Mouse (Mus musculus): ENCODE measurements around the gene Tldc1.

Tldc1 gene

DNA sequence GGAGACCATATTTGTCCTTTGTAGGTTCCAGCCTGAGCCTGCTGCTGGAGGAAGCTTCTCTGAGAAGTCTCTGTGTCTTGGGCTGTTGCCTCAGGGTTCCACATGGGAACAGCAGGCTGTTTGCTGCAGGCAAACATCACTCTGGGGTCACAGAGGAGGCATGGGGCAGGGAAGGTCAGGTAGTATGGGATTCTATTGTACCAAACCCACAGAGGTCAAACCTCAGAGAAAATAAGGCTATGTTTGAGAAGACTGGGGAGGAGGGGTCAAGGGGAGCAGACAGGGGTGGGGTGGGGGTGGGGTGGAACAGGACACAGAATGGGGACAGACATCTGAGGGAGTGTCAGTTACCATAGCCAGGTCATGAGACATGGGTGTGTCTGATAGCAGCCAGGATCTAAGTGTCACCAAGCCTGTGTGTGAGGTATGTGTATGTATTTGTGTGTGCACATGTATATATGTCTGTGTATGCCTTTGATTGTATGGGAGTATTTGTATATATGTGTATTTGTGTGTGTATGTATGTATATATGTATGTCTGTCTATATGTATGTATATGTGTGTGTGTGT is 61.4 kb downstream of the Tldc1 start:
- no peak for DNase-seq

DNA sequence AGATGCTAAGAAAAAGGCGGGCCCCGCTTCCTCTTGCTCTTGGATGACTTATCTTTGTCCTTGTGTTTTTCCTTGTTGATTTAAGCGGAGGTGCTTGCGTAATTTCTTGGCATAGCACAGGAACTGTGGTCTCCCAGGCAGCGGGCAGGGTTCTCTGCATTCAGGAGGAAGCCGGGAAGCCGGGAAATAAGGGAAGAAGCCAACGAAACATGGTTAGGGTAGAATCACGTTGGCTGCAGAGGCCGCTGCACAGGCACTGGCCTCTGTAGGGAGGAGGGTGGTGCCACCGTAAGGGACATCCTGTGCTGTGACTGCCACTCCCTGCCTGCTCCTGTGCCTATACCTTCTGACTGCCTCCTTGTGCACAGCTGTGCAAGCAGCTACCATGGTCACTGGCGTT is 63.0 kb downstream of the Tldc1 start:
- no peak for DNase-seq

DNA sequence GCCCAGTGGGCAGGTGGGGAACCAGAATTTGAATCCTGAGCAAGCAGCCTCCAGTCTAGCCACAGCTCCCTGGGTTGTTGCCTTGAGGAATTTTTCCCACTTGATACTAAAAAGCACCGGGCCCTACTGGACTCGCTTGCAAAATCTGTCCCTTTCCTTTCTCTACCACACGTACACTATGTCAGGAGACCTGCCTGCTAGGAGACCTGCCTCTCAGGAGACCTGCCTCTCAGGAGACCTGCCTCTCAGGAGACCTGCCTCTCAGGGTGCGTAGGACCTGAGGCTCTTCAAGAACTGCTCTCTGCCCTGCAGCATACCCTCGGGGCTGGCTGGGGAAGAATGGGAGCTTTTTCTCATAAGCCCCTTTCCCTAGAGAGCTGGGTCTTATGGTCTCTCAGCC is 64.8 kb downstream of the Tldc1 start:
- DNase-seq, result no peak

DNA sequence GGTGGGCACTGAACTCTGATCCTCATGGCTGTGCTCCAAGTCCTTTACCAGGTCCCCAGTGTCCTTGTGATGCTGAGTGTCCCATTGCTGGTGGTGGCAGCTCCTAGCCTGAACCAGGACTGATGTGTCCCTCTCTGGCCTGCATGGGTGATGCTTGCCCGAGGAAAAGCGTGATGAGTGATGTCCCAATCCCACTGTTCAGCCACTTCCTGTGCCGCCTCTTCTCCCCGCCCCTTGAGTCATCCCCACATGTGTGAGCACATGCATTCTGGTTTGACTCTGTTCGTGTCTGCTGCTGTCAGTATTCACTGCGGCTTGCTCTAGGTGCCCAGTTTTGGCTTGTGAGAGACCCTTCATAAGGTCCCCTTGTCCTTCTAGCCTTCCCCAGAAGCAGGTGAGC is 66.0 kb downstream of the Tldc1 start:
- DNase-seq, result no peak
